Mouse (Mus musculus) stomach, postnatal 0 days (tissue): ENCODE results near the gene Midn.

Experiments
- CTCF ChIP-seq: IDR thresholded peaks from 2 replicates; pipeline ENCODE4 v1.5.1; 2016; ENCODE audit warnings: antibody characterized with exemption, low read depth, mild to moderate bottlenecking, moderate library complexity
- EP300 ChIP-seq: optimal IDR thresholded peaks from 2 replicates; pipeline ENCODE3; 2016; ENCODE audit warnings: antibody characterized with exemption

DNA sequence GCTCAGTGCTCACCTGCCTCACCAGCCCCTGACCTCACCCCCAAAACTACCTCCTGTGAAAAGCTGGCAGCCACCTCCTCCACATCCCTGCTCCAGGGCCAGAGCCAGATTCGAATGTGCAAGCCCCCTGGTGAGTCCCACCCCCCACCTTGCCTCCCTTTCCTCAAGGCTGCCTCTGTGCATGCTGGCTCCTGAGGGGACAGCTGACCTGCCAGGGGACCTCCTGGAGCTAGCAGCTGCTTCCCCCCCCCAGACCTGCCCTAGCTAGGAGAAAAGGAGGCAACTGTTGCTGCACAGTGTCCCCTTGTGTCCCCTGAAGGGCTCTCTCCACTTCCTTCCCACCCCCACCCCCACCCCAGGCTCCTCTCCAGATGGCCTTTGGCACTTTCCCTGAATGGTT, 7.2 kb downstream of the Midn start:
- TF ChIP-seq CTCF (no peak), EP300 (no peak)
